Mouse (Mus musculus): ENCODE results near the gene Ablim1. TPM values are rescaled to one million over a fixed set of nuclear protein-coding genes. Genes with fewer than 3 reads are reported as not detected.

Gene Ablim1
- total RNA-seq, 2 experiments from 2014 or later: 66.9 to 79.0 TPM

DNA sequence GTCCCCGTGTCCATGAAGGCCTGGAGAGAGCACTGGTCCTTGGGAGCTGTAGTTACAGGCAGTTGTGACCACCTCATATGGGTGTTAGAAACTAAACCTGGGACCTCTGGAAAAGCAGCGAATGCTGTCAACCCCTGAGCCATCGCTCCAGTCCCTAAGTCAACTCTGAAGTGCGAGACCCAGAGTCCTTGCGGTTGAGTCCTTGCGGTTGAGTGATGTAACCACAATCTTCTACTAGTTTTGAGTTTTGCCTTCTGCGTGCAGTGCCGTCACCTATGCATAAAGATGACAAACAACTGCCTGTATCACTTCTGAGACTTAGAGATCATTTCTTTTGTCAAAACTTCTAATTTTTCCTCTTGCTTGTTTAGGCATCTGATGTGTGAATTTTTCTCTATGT is 200.7 kb downstream of the Ablim1 start:
- no peak for DNase-seq (ENCODE audit: extremely low spot score in 1 of 2, low spot score in 1 of 2)

DNA sequence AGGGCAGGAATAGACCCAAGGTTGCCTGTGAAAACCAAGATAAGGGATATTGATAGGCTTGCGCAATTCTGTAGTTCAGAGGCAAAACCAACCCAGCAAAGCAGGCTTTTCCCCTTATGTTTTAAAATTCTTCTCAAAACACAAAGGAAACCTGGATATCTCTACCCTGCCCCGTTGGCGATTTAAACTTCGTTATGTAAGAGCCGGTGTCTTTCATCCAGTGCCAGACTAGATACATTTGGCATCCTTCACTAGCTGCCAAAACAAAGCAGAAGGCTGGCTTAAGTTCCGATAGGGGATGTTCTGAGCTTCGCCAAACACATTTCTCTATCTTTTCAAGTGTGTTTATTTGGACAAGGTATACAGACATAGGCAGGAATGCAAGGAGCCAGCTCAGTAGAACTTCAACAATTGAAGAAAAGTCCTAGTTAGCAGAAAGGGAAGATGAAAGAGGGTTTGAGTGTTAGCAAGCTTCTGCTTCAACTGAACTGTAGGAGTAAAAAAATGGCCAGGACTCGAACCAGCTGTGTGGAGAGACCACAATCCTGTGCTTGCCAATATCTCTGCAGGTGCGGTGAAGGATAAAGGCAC is 201.8 kb downstream of the Ablim1 start:
- DNase-seq (ENCODE audit: extremely low spot score in 1 of 2, low spot score in 1 of 2): no peak

DNA sequence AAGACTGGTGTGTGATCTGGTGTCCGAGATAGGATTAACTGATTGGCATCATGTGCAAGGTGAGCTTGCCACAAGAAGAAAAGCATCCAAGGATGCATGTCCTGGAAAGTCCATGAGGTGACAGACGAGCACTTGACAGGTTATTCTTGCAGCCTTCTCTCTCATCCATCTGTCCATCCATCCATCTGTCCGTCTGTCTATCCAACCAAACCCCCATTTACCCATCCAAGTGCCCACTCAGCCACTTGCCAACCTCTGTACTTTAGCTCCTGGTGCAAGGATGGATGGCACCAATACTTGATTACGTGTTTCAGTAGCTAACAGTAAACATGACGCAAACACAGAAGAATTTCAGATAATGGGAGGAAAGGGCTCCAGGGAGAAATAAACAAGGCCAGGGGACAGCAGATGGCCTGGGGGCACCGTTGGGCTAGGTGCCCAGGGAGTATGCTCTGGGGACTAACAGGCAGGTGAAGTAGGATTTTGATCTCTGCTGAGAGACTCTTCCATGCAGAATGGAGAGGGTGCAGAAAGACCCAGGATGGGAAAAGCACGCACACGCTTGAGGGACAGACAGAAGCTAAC is 202.4 kb downstream of the Ablim1 start:
- DNase-seq (ENCODE audit: extremely low spot score in 1 of 2, low spot score in 1 of 2): no peak

- DNase-seq (ENCODE audit: extremely low spot score in 1 of 2, low spot score in 1 of 2): no peak
These were observed 203.4 kb downstream of the Ablim1 start for GRCm38 (mm10) chr19:57111301-57111700.

GRCm38 (mm10) chr19:57109620-57110019 is 205.1 kb downstream of the Ablim1 start:
- no peak for DNase-seq (ENCODE audit: extremely low spot score in 1 of 2, low spot score in 1 of 2)

GRCm38 (mm10) chr19:57106513-57106912 is 208.2 kb downstream of the Ablim1 start:
- DNase-seq (ENCODE audit: extremely low spot score in 1 of 2, low spot score in 1 of 2): no peak

GRCm38 (mm10) chr19:57106031-57106430 is 208.7 kb downstream of the Ablim1 start:
- no peak for DNase-seq (ENCODE audit: extremely low spot score in 1 of 2, low spot score in 1 of 2)

DNA sequence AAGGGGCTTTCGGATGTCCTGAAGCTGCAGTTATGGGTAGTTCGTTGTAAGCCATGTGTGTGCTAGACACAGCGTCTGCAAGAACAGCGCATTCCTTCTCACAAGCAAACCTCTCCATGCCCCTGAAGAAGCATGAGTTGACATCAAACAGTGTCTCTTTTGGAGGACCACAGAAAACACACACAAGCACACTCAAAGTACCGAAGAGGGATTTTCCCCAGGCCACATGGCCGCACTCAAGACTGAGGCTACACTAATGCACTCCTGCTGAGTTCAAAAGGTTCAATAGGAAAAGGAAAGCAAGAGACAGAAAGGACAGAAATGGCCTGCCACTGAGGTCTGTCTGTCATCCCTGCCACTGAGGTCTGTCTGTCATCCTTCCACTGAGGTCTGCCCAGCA is 209.6 kb downstream of the Ablim1 start:
- DNase-seq (ENCODE audit: extremely low spot score in 1 of 2, low spot score in 1 of 2): no peak

GRCm38 (mm10) chr19:57104171-57104748 is 210.5 kb downstream of the Ablim1 start:
- DNase-seq (ENCODE audit: extremely low spot score in 1 of 2, low spot score in 1 of 2): no peak

- no peak for DNase-seq (ENCODE audit: extremely low spot score in 1 of 2, low spot score in 1 of 2)
These were observed 211.3 kb downstream of the Ablim1 start for GRCm38 (mm10) chr19:57103360-57103958.

DNA sequence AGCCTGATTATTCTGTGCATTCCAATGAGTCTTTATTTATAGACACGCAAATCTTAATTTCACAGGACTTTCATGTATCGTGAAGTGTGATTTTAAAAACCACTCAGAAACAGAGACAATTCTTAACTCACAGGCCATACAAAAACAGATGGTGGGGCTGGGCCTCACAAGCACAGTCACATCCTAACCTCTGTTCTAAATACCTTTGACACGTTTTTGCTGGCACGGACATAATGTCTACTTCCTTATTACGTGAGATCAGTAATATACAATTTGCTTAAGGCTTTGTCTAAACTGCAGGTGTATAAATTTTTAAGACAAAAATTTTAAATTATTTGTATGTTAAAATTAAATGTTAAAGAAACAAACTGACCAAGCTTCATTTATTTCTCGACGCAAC is 212.7 kb downstream of the Ablim1 start:
- no peak for DNase-seq (ENCODE audit: extremely low spot score in 1 of 2, low spot score in 1 of 2)

DNA sequence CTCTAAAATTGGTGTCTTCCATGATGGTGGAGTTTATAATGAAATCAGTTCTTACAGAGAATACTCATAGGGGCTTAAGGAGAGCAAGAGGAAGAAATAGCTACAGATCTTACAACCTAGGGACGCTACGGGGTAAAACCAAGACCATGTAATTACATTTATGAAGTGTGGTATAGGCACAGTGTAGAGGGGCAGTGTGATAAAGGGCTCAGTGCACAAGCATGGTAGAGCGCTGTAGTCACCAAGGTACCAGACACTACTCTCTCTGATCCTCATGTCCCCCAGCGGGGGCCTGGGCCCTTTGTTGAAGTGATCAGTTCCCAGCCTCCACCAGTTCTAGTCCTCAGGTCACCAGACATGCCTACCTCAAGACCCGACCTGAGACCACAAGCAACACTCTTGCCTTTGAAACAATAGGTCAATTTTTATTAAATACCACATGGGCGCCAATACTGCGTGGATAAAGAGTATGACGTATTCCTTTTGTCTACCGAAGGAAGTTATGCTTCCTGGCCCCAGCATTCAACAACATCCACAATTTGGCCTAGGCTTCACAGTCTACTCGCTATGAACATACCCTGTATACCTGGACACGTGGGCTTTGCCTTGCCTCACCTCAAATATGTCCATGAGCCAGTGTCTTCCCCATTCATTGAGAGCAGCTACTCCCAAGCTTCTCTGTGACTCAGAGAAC is 213.8 kb downstream of the Ablim1 start:
- no peak for DNase-seq (ENCODE audit: extremely low spot score in 1 of 2, low spot score in 1 of 2)

GRCm38 (mm10) chr19:57099986-57100385 is 214.7 kb downstream of the Ablim1 start:
- DNase-seq (ENCODE audit: extremely low spot score in 1 of 2, low spot score in 1 of 2): no peak

DNA sequence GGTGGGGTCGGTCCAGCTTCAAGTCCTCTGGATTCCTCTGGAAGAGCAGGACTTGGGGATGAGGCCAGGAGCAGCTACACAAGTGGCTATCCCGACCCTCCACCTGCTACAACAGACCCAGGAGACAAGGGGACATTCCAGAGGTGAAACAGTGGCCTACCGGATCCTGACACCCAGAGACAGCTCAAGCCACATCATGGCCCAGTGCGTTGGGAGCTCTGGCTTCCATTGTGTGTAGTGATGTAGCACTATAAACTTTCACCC is 215.7 kb downstream of the Ablim1 start:
- DNase-seq (ENCODE audit: extremely low spot score in 1 of 2, low spot score in 1 of 2): no peak

- no peak for DNase-seq (ENCODE audit: extremely low spot score in 1 of 2, low spot score in 1 of 2)
These were observed 216.3 kb downstream of the Ablim1 start for GRCm38 (mm10) chr19:57098241-57099093.

DNA sequence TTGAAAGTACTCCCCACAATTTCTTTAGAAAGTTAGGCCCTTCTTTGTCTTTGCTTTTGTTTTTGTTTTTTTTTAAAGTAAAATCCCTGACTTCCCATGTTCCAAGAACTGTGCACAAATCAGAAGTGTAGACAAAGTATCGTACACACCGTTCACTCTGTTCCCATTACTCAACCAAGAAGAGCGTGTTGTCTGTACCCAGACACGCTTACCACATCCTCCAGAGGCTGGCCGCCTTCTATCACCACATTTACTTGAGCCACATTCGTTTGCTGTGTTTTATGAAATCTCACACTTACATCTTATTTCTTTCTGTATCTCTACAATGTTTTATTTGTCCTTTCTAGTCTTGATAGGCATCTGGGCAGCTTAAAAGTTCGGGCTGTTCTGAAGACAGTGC is 219.4 kb downstream of the Ablim1 start:
- no peak for DNase-seq (ENCODE audit: extremely low spot score in 1 of 2, low spot score in 1 of 2)

GRCm38 (mm10) chr19:57093698-57094004 is 221.1 kb downstream of the Ablim1 start:
- no peak for DNase-seq (ENCODE audit: extremely low spot score in 1 of 2, low spot score in 1 of 2)

DNA sequence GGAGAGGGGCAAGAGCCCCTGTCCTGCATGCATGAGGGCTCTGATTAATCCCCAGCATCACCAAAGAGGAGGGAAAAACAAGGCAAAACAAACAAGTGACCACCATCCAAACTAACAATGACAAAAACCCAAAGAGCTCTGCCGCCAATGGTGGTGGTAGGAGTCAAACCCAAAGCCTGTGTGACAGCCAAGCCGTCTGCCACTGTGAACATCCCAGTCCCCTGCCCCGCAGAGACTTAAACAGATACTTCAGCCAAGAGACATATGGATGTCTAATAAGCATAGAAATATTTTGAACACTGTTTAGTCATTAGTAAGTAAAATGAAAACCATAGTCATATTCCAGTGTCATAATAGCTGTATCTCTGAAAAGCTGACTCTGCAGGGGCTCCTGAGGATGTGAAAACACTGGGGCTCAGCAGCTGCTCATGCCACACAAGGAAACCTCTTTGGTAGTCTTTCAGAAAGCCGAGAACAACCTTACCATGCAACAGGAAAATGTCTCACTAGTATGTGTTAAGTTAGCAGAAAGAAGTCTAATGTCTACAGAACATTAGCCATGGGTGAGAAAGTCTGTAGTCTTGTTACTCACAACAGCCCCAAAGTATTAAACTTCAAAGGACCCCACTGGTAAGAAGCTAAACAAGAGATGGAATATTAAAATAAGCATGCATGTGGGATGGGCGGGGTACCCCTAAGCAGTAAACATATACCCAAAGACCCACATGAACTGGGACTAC is 221.6 kb downstream of the Ablim1 start:
- DNase-seq (ENCODE audit: extremely low spot score in 1 of 2, low spot score in 1 of 2): no peak

- no peak for DNase-seq (ENCODE audit: extremely low spot score in 1 of 2, low spot score in 1 of 2)
These were observed 223.4 kb downstream of the Ablim1 start for GRCm38 (mm10) chr19:57091278-57091677.

GRCm38 (mm10) chr19:57088804-57089369 is 225.8 kb downstream of the Ablim1 start:
- DNase-seq (ENCODE audit: extremely low spot score in 1 of 2, low spot score in 1 of 2): no peak

Measured in layer of hippocampus, postnatal 25 days (tissue).